Mouse (Mus musculus) embryonic fibroblast, embryonic 13.5 days (primary cell): Measurements from ENCODE around the gene Rad9a. TPM values are rescaled to one million over a fixed set of nuclear protein-coding genes. Genes with fewer than 3 reads are reported as not detected.

ENCODE experiments used
- H3K27ac ChIP-seq: 2 replicates; pipeline ENCODE4 v1.5.1; 2012; ENCODE audit warnings: low read length, control low read depth, inconsistent platforms; ENCODE audit not compliant: insufficient read depth
- H3K4me1 ChIP-seq: 2 replicates; pipeline ENCODE4 v1.6.1; 2011; ENCODE audit warnings: low read length; ENCODE audit not compliant: control insufficient read depth, insufficient read depth
- H3K4me3 ChIP-seq: 2 replicates; pipeline ENCODE4 v1.5.1; 2011; ENCODE audit warnings: mild to moderate bottlenecking, control low read depth, low read length; ENCODE audit not compliant: insufficient read depth
- CTCF ChIP-seq: IDR thresholded peaks from 2 replicates; pipeline ENCODE4 v1.5.1; 2011; ENCODE audit warnings: mild to moderate bottlenecking, control low read depth, low read length, moderate library complexity, borderline replicate concordance; ENCODE audit not compliant: insufficient read depth
- POLR2A ChIP-seq: IDR thresholded peaks from 2 replicates; pipeline ENCODE4 v1.6.1; 2011; ENCODE audit warnings: low read depth, mild to moderate bottlenecking, control low read depth, low read length, moderate library complexity
- polyA plus RNA-seq: library from polyadenylated mRNA; stranded (reverse); fragments of >200 nt; gene quantifications from 2 replicates; pipeline ENCODE4 v1.2.4, GENCODE M21; 2011; ENCODE audit warnings: low read depth; ENCODE audit not compliant: missing spikeins, insufficient read length

Rad9a gene
- polyA plus RNA-seq, 1 experiment, result 32.3 TPM

GRCm38 (mm10) chr19:4184976-4185975, 16.2 kb downstream of the Rad9a start:
- no peak for TF ChIP-seq POLR2A
- TF ChIP-seq CTCF, result no peak
- Histone ChIP-seq H3K27ac (no peak overlapping the region), H3K4me1 (0 out of 2 replicates have a peak, but pooled peaks cover 3% of the 10 kb centered on the region), H3K4me3 (no peak overlapping the region)

- Histone ChIP-seq H3K4me1 (0 out of 2 replicates have a peak, but pooled peaks cover 3% of the 10 kb centered on the region), H3K4me3 (no peak overlapping the region), H3K27ac (no peak overlapping the region)
- no peak for TF ChIP-seq CTCF
These were observed 17.8 kb downstream of the Rad9a start for GRCm38 (mm10) chr19:4183689-4184088.

GRCm38 (mm10) chr19:4181892-4182291, 19.6 kb downstream of the Rad9a start:
- no peak overlapping the region for H3K27ac ChIP-seq
- H3K4me1 ChIP-seq, result 0 out of 2 replicates have a peak, but pooled peaks cover 3% of the 10 kb centered on the region
- H3K4me3 ChIP-seq, result no peak overlapping the region
- TF ChIP-seq POLR2A, result no peak
- TF ChIP-seq CTCF, result no peak

GRCm38 (mm10) chr19:4180411-4180810, 21.1 kb downstream of the Rad9a start:
- Histone ChIP-seq H3K4me1 (0 out of 2 replicates have a peak, but pooled peaks cover 1% of the 10 kb centered on the region), H3K4me3 (no peak overlapping the region), H3K27ac (no peak overlapping the region)
- TF ChIP-seq CTCF, result no peak
- TF ChIP-seq POLR2A, result no peak

- TF ChIP-seq CTCF (no peak), POLR2A (peak; percentile 66)
- Histone ChIP-seq H3K4me3 (no peak within 1 kb of the TSS), H3K4me1 (peaks cover 6% of the 10 kb centered on the region; the same call in 1 of the 2 replicates), H3K27ac (no peak within 1 kb of the TSS)
These were observed 26.0 kb downstream of the Rad9a start, which contains the start of gene Carns1 for GRCm38 (mm10) chr19:4175368-4175947. Carns1 (minus strand) TSS chr19:4175479.

GRCm38 (mm10) chr19:4172925-4173324, 28.5 kb downstream of the Rad9a start:
- no peak for TF ChIP-seq CTCF
- no peak for TF ChIP-seq POLR2A
- no peak overlapping the region for H3K4me3 ChIP-seq
- H3K4me1 ChIP-seq, result peaks cover 6% of the 10 kb centered on the region; the same call in 1 of the 2 replicates
- H3K27ac ChIP-seq, result no peak overlapping the region

- H3K4me3 ChIP-seq, result no peak overlapping the region
- no peak overlapping the region for H3K27ac ChIP-seq
- peaks cover 6% of the 10 kb centered on the region; the same call in 1 of the 2 replicates for H3K4me1 ChIP-seq
- TF ChIP-seq CTCF, result no peak
- no peak for TF ChIP-seq POLR2A
These were observed 29.8 kb downstream of the Rad9a start for GRCm38 (mm10) chr19:4171393-4172290.

GRCm38 (mm10) chr19:4170723-4171392, 30.6 kb downstream of the Rad9a start:
- Histone ChIP-seq H3K4me3 (no peak overlapping the region), H3K27ac (no peak overlapping the region), H3K4me1 (peaks cover 6% of the 10 kb centered on the region; the same call in 1 of the 2 replicates)
- TF ChIP-seq CTCF (no peak), POLR2A (no peak)
